Mouse (Mus musculus) myocyte (in vitro differentiated cells): ENCODE results near the gene Map4k1.

Source experiments
- CEBPB ChIP-seq: IDR thresholded peaks from 2 replicates; pipeline ENCODE4 v1.6.1; 2011; ENCODE audit warnings: mild to moderate bottlenecking, moderate library complexity; ENCODE audit not compliant: poor library complexity, insufficient read depth, severe bottlenecking
- E2F4 ChIP-seq: IDR thresholded peaks from one replicate; pipeline ENCODE4 v1.6.1; 2011; ENCODE audit warnings: mild to moderate bottlenecking, control low read depth, moderate library complexity; ENCODE audit not compliant: insufficient read depth
- MAX ChIP-seq: IDR thresholded peaks from one replicate; pipeline ENCODE4 v1.6.1; 2011; ENCODE audit warnings: low read depth, mild to moderate bottlenecking, control low read depth
- POLR2A ChIP-seq: IDR thresholded peaks from one replicate; pipeline ENCODE4 v1.6.1; 2011; ENCODE audit warnings: low read depth, mild to moderate bottlenecking, control low read depth, moderate library complexity; ENCODE audit not compliant: insufficient read length
- TCF12 ChIP-seq: IDR thresholded peaks from one replicate; pipeline ENCODE4 v1.6.1; 2011; ENCODE audit warnings: mild to moderate bottlenecking, control low read depth; ENCODE audit not compliant: poor library complexity, insufficient read depth, severe bottlenecking
- TCF3 ChIP-seq: IDR thresholded peaks from one replicate; pipeline ENCODE4 v1.6.1; 2011; ENCODE audit warnings: low read depth, control low read depth; ENCODE audit not compliant: insufficient read length

GRCm38 (mm10) chr7:28936787-28937186 is 45.1 kb upstream of the Map4k1 start:
- no peak for TF ChIP-seq CEBPB
- TF ChIP-seq POLR2A = no peak
- TF ChIP-seq TCF3 = no peak
- TF ChIP-seq MAX = no peak
- no peak for TF ChIP-seq E2F4
- TF ChIP-seq TCF12 = no peak
